Mouse (Mus musculus): ENCODE measurements at regions not wholly inside any gene's neighbourhood (a gene's known extent, or its start where the extent isn't known, plus 50 kb on each side); places are given as distances from the start of the nearest gene placed in this dataset.

GRCm38 (mm10) chr7:116963839-116964238, 416.9 kb upstream of the Xylt1 start:
- Histone ChIP-seq H3K9ac (ENCODE audit: low read length) (no peak overlapping the region), H3K4me2 (ENCODE audit: low read depth) (no peak overlapping the region), H3K9me3 (ENCODE audit: control insufficient read depth, low read length) (no peaks in the 10 kb centered on the region), H3K4me1 (ENCODE audit: control insufficient read depth, insufficient read depth, low read length) (no peaks in the 10 kb centered on the region), H3K27me3 (ENCODE audit: control insufficient read depth, insufficient read depth, low read length) (no peaks in the 10 kb centered on the region), H3K4me3 (ENCODE audit: low read depth, low read length) (no peak overlapping the region), H3K27ac (ENCODE audit: low read depth, low read length) (no peak overlapping the region), H3K36me3 (ENCODE audit: control insufficient read depth, insufficient read depth, low read length) (no peaks in the 10 kb centered on the region)
- DNase-seq (ENCODE audit: low spot score): no peak
- no peak for ATAC-seq (ENCODE audit: insufficient read depth, low FRiP score, low TSS enrichment)
- WGBS: 86% methylated on average over 6 of the region's 6 CpGs

GRCm38 (mm10) chr7:116991351-116991750, 389.4 kb upstream of the Xylt1 start:
- Histone ChIP-seq H3K9me3 (ENCODE audit: control insufficient read depth, low read length) (no peaks in the 10 kb centered on the region), H3K9ac (ENCODE audit: low read length) (no peak overlapping the region), H3K27me3 (ENCODE audit: control insufficient read depth, insufficient read depth, low read length) (no peaks in the 10 kb centered on the region), H3K4me2 (ENCODE audit: low read depth) (no peak overlapping the region), H3K4me1 (ENCODE audit: control insufficient read depth, insufficient read depth, low read length) (no peaks in the 10 kb centered on the region), H3K4me3 (ENCODE audit: low read depth, low read length) (no peak overlapping the region), H3K36me3 (ENCODE audit: control insufficient read depth, insufficient read depth, low read length) (no peaks in the 10 kb centered on the region), H3K27ac (ENCODE audit: low read depth, low read length) (no peak overlapping the region)
- no peak for ATAC-seq (ENCODE audit: insufficient read depth, low FRiP score, low TSS enrichment)
- WGBS: 52% methylated on average over 2 of the region's 2 CpGs
- no peak for DNase-seq (ENCODE audit: low spot score)

- ATAC-seq (ENCODE audit: insufficient read depth, low FRiP score, low TSS enrichment): no peak
- Histone ChIP-seq H3K4me1 (ENCODE audit: control insufficient read depth, insufficient read depth, low read length) (no peaks in the 10 kb centered on the region), H3K9me3 (ENCODE audit: control insufficient read depth, low read length) (no peaks in the 10 kb centered on the region), H3K4me2 (ENCODE audit: low read depth) (no peak overlapping the region), H3K9ac (ENCODE audit: low read length) (no peak overlapping the region), H3K27me3 (ENCODE audit: control insufficient read depth, insufficient read depth, low read length) (no peaks in the 10 kb centered on the region), H3K36me3 (ENCODE audit: control insufficient read depth, insufficient read depth, low read length) (no peaks in the 10 kb centered on the region), H3K4me3 (ENCODE audit: low read depth, low read length) (no peak overlapping the region), H3K27ac (ENCODE audit: low read depth, low read length) (no peak overlapping the region)
- no peak for DNase-seq (ENCODE audit: low spot score)
These were observed 388.6 kb upstream of the Xylt1 start for GRCm38 (mm10) chr7:116992166-116992565.

GRCm38 (mm10) chr7:116995770-116996169, 385.0 kb upstream of the Xylt1 start:
- Histone ChIP-seq H3K9ac (ENCODE audit: low read length) (no peak overlapping the region), H3K4me1 (ENCODE audit: control insufficient read depth, insufficient read depth, low read length) (no peaks in the 10 kb centered on the region), H3K4me3 (ENCODE audit: low read depth, low read length) (no peak overlapping the region), H3K36me3 (ENCODE audit: control insufficient read depth, insufficient read depth, low read length) (no peaks in the 10 kb centered on the region), H3K27me3 (ENCODE audit: control insufficient read depth, insufficient read depth, low read length) (no peaks in the 10 kb centered on the region), H3K9me3 (ENCODE audit: control insufficient read depth, low read length) (no peaks in the 10 kb centered on the region), H3K4me2 (ENCODE audit: low read depth) (no peak overlapping the region), H3K27ac (ENCODE audit: low read depth, low read length) (no peak overlapping the region)
- DNase-seq (ENCODE audit: low spot score): no peak
- no peak for ATAC-seq (ENCODE audit: insufficient read depth, low FRiP score, low TSS enrichment)
- 94% methylated on average over 3 of the region's 3 CpGs for WGBS

- Histone ChIP-seq H3K9me3 (ENCODE audit: control insufficient read depth, low read length) (no peaks in the 10 kb centered on the region), H3K4me1 (ENCODE audit: control insufficient read depth, insufficient read depth, low read length) (no peaks in the 10 kb centered on the region), H3K36me3 (ENCODE audit: control insufficient read depth, insufficient read depth, low read length) (no peaks in the 10 kb centered on the region), H3K4me3 (ENCODE audit: low read depth, low read length) (no peak overlapping the region), H3K4me2 (ENCODE audit: low read depth) (no peak overlapping the region), H3K27me3 (ENCODE audit: control insufficient read depth, insufficient read depth, low read length) (no peaks in the 10 kb centered on the region), H3K9ac (ENCODE audit: low read length) (no peak overlapping the region), H3K27ac (ENCODE audit: low read depth, low read length) (no peak overlapping the region)
- no peak for ATAC-seq (ENCODE audit: insufficient read depth, low FRiP score, low TSS enrichment)
- no peak for DNase-seq (ENCODE audit: low spot score)
These were observed 377.6 kb upstream of the Xylt1 start for GRCm38 (mm10) chr7:117003167-117003566.

GRCm38 (mm10) chr7:117018349-117018748, 362.4 kb upstream of the Xylt1 start:
- DNase-seq (ENCODE audit: low spot score): no peak
- Histone ChIP-seq H3K9me3 (ENCODE audit: control insufficient read depth, low read length) (no peaks in the 10 kb centered on the region), H3K27ac (ENCODE audit: low read depth, low read length) (no peak overlapping the region), H3K9ac (ENCODE audit: low read length) (no peak overlapping the region), H3K4me3 (ENCODE audit: low read depth, low read length) (no peak overlapping the region), H3K4me2 (ENCODE audit: low read depth) (no peak overlapping the region), H3K36me3 (ENCODE audit: control insufficient read depth, insufficient read depth, low read length) (no peaks in the 10 kb centered on the region), H3K4me1 (ENCODE audit: control insufficient read depth, insufficient read depth, low read length) (no peaks in the 10 kb centered on the region), H3K27me3 (ENCODE audit: control insufficient read depth, insufficient read depth, low read length) (no peaks in the 10 kb centered on the region)
- 91% methylated on average over 1 of the region's 1 CpGs for WGBS
- no peak for ATAC-seq (ENCODE audit: insufficient read depth, low FRiP score, low TSS enrichment)

GRCm38 (mm10) chr7:117021716-117022115, 359.1 kb upstream of the Xylt1 start:
- no peak for ATAC-seq (ENCODE audit: insufficient read depth, low FRiP score, low TSS enrichment)
- Histone ChIP-seq H3K4me2 (ENCODE audit: low read depth) (no peak overlapping the region), H3K4me3 (ENCODE audit: low read depth, low read length) (no peak overlapping the region), H3K4me1 (ENCODE audit: control insufficient read depth, insufficient read depth, low read length) (no peaks in the 10 kb centered on the region), H3K9ac (ENCODE audit: low read length) (no peak overlapping the region), H3K27me3 (ENCODE audit: control insufficient read depth, insufficient read depth, low read length) (no peaks in the 10 kb centered on the region), H3K36me3 (ENCODE audit: control insufficient read depth, insufficient read depth, low read length) (no peaks in the 10 kb centered on the region), H3K9me3 (ENCODE audit: control insufficient read depth, low read length) (no peaks in the 10 kb centered on the region), H3K27ac (ENCODE audit: low read depth, low read length) (no peak overlapping the region)
- 65% methylated on average over 4 of the region's 4 CpGs for WGBS
- DNase-seq (ENCODE audit: low spot score): peak; percentile 32

GRCm38 (mm10) chr7:117044926-117045325, 335.9 kb upstream of the Xylt1 start:
- ATAC-seq (ENCODE audit: insufficient read depth, low FRiP score, low TSS enrichment) (no peak), DNase-seq (ENCODE audit: low spot score) (no peak)
- H3K9me3 ChIP-seq (ENCODE audit: control insufficient read depth, low read length): no peaks in the 10 kb centered on the region
- H3K4me2 ChIP-seq (ENCODE audit: low read depth): no peak overlapping the region
- no peaks in the 10 kb centered on the region for H3K4me1 ChIP-seq (ENCODE audit: control insufficient read depth, insufficient read depth, low read length)
- H3K27me3 ChIP-seq (ENCODE audit: control insufficient read depth, insufficient read depth, low read length): no peaks in the 10 kb centered on the region
- WGBS: 89% methylated on average over 9 of the region's 9 CpGs
- no peaks in the 10 kb centered on the region for H3K36me3 ChIP-seq (ENCODE audit: control insufficient read depth, insufficient read depth, low read length)
- H3K9ac ChIP-seq (ENCODE audit: low read length): no peak overlapping the region
- no peak overlapping the region for H3K27ac ChIP-seq (ENCODE audit: low read depth, low read length)
- no peak overlapping the region for H3K4me3 ChIP-seq (ENCODE audit: low read depth, low read length)

GRCm38 (mm10) chr7:117049249-117049648, 331.5 kb upstream of the Xylt1 start:
- Histone ChIP-seq H3K4me3 (ENCODE audit: low read depth, low read length) (no peak overlapping the region), H3K9me3 (ENCODE audit: control insufficient read depth, low read length) (no peaks in the 10 kb centered on the region), H3K27ac (ENCODE audit: low read depth, low read length) (no peak overlapping the region), H3K36me3 (ENCODE audit: control insufficient read depth, insufficient read depth, low read length) (no peaks in the 10 kb centered on the region), H3K4me2 (ENCODE audit: low read depth) (no peak overlapping the region), H3K27me3 (ENCODE audit: control insufficient read depth, insufficient read depth, low read length) (no peaks in the 10 kb centered on the region), H3K4me1 (ENCODE audit: control insufficient read depth, insufficient read depth, low read length) (no peaks in the 10 kb centered on the region), H3K9ac (ENCODE audit: low read length) (no peak overlapping the region)
- DNase-seq (ENCODE audit: low spot score): no peak
- ATAC-seq (ENCODE audit: insufficient read depth, low FRiP score, low TSS enrichment): no peak

Data from neural tube, embryonic 11.5 days (tissue).